Mouse (Mus musculus): ENCODE measurements around the gene Rnf157.
"Not testable (repeated sequence)": the region's sequence is repeated elsewhere in the genome, so short reads cannot be mapped to it uniquely, and the experiment has no call there.

Rnf157 gene

DNA sequence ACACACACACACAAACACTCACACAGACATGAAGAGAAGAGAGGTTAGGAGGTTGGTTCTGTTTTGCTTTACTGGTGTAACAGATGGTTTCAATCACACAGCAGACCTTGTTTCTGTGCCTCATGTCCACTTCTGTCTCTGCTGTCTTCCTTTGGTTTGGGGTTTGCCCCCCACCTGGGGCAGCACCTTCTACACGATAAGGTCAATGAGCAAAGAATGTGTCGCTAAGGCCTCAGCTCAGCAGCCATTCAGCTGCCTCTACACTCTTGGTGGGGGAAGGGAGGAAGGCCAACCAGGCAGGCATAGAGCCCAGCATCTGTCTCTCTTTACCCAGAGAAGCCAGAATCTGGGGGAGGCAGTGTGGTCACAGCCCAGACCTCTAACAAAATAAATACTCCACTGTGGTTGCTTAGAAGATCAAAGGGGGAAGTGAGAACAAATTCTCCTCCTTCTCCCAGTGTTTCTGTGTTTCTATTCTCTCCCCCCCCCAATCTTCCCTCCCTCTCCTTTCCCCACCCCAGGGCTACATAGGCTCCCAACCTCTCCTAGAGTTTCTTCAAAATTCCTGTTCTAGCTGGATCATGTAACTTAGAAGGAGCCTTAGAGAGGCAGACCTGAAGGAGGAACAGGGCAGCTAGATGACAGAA, 5.5 kb upstream of the Rnf157 start:
- DNase-seq (ENCODE audit: low read depth in 1 of 2, low spot score in 2 of 2) = no peak

- DNase-seq (ENCODE audit: low read depth in 1 of 2, low spot score in 2 of 2) = no peak
Measured at GRCm38 (mm10) chr11:116417054-116417453, 4.2 kb upstream of the Rnf157 start.

- no peak for DNase-seq (ENCODE audit: low read depth in 1 of 2, low spot score in 2 of 2)
Measured at GRCm38 (mm10) chr11:116416196-116416943, 3.5 kb upstream of the Rnf157 start.

- DNase-seq (ENCODE audit: low read depth in 1 of 2, low spot score in 2 of 2) = no peak
Measured at GRCm38 (mm10) chr11:116413631-116414022, 795 bp upstream of the Rnf157 start.

DNA sequence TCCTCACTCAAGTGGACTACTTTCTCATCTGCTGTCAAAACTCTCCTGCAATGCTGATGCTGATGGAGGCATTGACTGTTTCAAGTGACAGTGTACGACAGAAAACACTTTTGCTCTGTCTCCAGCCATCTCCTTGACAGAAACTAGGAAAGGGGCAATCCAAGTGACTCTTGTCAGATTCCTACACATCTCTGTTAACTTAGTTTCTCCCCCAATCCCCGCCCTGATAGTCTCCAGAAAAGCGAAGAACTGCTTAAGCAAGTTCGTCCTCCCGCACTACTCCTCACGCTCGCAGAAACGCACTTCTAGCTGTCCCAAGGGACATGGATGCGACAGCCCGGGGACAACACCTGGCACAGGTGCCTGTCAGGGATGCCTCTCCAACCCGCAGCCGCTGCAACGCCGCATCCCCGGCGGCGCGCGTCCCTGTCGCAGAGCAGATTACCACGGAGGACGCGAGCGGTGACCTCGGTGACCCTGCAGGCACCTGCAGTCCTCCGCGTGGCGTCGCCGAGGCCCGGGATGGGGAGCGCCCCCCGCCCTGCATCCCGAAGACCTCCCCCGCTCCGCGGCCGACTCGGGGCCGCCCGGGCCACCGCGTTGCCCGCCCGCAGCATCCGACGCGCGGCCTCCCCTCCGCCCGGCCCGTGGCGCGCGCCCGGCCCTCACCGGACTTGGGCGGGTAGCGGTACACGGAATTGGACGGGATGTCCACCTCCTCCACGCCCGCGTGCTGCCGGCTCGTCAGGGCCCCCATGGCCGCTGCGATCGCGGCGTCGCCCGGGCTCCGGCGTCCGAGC, 604 bp downstream of the Rnf157 start:
- no peak for DNase-seq (ENCODE audit: low read depth in 1 of 2, low spot score in 2 of 2)

DNA sequence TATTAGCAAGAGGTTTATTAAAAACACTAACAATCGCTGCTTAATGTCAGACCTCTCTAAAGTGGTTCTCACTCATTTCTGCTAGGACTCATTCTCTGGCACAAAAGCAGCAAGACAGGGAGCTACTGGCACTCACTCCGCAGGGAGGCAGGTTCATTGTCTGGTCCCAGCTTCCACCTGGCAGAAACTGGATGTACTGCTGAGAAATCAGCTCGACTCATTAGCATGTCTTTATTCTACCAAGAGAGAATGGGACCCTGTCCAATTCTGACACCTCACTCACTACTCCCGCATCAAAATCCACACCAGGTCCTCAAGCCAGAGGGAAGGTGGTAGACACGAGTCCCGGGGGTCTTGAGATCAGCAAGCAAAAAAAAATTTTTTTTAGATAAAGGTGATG, 1.2 kb downstream of the Rnf157 start:
- DNase-seq (ENCODE audit: low read depth in 1 of 2, low spot score in 2 of 2) = no peak

- not testable (repeated sequence) for DNase-seq (ENCODE audit: low read depth in 1 of 2, low spot score in 2 of 2)
Measured at GRCm38 (mm10) chr11:116410415-116410814, 2.4 kb downstream of the Rnf157 start.

- DNase-seq (ENCODE audit: low read depth in 1 of 2, low spot score in 2 of 2) = no peak
Measured at GRCm38 (mm10) chr11:116409008-116409407, 3.8 kb downstream of the Rnf157 start.

DNA sequence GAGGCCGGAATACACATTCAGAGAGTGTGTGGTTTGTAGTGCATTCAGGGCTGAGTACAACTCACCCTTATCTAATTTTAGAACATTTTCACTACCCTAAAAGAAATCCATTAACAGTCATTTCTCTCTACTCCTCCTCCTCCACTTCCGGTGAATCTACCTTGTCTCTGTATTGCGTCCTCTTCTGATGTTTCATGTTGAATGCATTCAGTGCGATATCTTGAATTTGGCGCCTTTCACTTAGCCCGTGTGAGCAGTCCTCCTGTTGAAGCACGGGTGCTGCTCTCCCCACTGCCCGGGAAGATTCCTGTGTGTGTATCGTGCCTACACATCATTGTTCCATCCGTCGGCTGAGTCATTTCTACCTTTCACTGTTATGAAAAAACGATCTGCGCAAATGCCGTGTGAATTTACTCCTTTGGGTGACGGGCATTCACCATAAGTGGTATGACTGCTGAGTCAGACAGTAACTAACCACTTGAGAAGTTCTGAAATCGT, 6.6 kb downstream of the Rnf157 start:
- DNase-seq (ENCODE audit: low read depth in 1 of 2, low spot score in 2 of 2) = no peak

GRCm38 (mm10) chr11:116405601-116406000, 7.2 kb downstream of the Rnf157 start:
- DNase-seq (ENCODE audit: low read depth in 1 of 2, low spot score in 2 of 2) = no peak

DNA sequence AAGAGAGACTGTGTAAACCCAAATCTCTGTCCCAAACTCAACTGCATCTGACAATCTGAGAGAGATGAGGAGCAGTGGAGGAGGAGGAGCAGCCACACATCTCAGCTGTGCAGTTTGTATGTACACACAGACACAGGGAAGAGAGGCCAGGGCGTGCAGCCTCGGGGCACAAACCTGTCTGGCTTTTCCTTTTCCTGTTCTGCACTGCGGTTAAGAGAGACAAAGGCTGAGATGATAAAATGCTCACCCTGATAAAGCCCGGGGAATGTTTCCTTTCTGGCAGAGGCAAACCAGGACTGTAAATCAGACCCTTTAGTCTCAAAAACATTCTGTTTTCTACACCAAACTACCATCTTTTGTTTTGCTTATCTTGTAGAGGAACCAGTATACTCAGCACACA, 12.3 kb downstream of the Rnf157 start:
- no peak for DNase-seq (ENCODE audit: low read depth in 1 of 2, low spot score in 2 of 2)

GRCm38 (mm10) chr11:116398348-116398677, 14.5 kb downstream of the Rnf157 start:
- DNase-seq (ENCODE audit: low read depth in 1 of 2, low spot score in 2 of 2) = no peak

GRCm38 (mm10) chr11:116397517-116398347, 15.1 kb downstream of the Rnf157 start:
- DNase-seq (ENCODE audit: low read depth in 1 of 2, low spot score in 2 of 2) = no peak

DNA sequence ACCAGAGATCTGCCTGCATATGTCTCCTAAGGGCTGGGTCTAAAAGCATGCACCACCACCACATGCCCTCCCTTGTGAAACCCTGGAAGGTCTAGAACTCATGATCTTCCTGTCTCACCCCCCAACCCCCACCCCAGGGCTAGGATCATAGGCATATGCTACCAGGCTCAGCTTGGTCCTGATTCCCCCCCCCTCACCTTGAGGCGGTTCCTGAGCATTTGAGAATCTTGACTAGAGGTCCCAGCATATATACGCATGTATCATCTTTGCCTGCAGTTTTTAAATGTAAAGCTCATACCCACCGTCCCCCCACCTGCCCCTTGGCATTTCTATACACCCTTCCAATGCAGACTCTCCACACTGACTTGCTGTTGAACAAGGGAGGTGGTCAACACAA, 15.9 kb downstream of the Rnf157 start:
- no peak for DNase-seq (ENCODE audit: low read depth in 1 of 2, low spot score in 2 of 2)

DNA sequence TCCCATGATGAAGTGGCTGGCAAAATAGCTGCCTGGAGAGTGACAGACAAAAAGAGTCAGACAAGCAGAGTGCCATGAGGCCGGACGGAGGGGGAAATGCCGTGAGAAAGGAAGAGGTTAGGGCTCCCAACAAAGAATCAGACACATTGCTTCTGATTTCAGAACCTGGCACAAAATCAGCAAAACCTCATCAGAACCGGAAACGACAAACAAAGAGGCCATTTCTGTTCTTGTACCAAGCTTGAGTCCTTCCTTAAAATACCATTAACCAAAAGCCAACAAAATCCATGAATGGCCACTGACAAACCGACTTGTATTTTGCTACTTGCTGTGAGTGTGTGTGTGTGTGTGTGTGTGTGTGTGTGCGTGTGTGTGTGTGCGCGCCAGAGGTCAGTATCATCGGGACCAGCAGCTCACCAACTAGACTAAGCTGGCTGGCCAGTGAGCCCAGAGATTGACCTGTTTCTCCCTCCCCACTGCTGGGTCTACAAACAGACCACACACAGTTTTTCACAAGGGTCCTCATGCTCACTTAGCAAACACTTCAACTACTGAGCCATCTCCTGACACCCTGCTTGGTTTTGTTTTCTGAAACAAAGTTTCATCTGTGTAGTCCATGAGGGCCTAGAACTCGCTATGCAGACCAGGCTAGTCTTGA, 16.4 kb downstream of the Rnf157 start:
- DNase-seq (ENCODE audit: low read depth in 1 of 2, low spot score in 2 of 2) = no peak

GRCm38 (mm10) chr11:116394769-116395168, 18.1 kb downstream of the Rnf157 start:
- DNase-seq (ENCODE audit: low read depth in 1 of 2, low spot score in 2 of 2) = no peak

- DNase-seq (ENCODE audit: low read depth in 1 of 2, low spot score in 2 of 2) = no peak
Measured at GRCm38 (mm10) chr11:116388841-116389480, 23.9 kb downstream of the Rnf157 start.

- no peak for DNase-seq (ENCODE audit: low read depth in 1 of 2, low spot score in 2 of 2)
Measured at GRCm38 (mm10) chr11:116387086-116388071, 25.5 kb downstream of the Rnf157 start.

DNA sequence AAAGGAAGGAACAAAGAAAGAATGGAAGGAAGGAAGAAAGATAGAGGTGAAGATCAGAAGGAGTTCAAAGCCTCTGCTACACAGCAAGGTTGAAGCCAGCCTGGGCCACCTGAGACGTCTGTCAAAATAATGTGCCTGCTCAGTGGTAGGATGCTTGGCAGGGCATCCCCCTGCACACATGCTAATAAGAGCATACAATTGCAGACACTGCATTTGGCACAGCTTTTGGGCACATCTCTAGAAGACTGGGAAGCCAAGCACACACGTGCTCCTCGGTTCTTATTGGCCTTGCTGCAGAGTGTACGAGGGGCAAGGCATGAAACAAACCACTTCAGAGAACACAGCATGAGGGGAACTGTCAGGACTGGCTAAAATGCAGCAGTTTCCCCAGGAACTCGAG, 26.8 kb downstream of the Rnf157 start:
- no peak for DNase-seq (ENCODE audit: low read depth in 1 of 2, low spot score in 2 of 2)
